Mouse (Mus musculus): Measurements from ENCODE around the gene Uaca. TPM values are rescaled to one million over a fixed set of nuclear protein-coding genes. Genes with fewer than 3 reads are reported as not detected.

Uaca gene
- polyA plus RNA-seq, 1 experiment from 2014 or later: 13.7 TPM

DNA sequence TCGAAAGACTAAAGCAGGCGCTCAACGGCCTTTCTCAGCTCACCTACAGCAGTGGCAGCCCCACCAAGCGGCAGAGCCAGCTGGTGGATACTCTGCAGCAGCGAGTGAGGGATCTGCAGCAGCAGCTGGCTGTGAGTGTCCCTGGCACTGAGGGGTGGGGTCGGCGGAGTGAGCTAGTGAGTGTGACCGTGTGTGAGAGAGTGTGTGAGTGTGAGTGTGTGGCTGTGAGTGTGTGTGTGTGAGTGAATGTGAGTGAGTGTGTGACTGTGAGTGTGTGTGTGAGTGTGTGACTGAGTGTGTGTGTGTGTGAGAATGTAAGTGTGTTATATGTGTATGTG lies 79.7 kb downstream of the Uaca start:
- Histone ChIP-seq H3K4me3 (ENCODE audit: low read length) (no peak overlapping the region), H3K4me2 (replicated peaks; ENCODE audit: low read depth, low read length) (no peak overlapping the region), H3K27me3 (ENCODE audit: control insufficient read depth, insufficient read depth, low read length) (no peaks in the 10 kb centered on the region), H3K9me3 (ENCODE audit: control insufficient read depth, low read length) (no peaks in the 10 kb centered on the region), H3K4me1 (ENCODE audit: control insufficient read depth, insufficient read depth, low read length) (no peaks in the 10 kb centered on the region), H3K27ac (ENCODE audit: low read depth, low read length) (no peak overlapping the region), H3K36me3 (ENCODE audit: control insufficient read depth, insufficient read depth, low read length) (peaks cover 38% of the 10 kb centered on the region), H3K9ac (ENCODE audit: low read depth, low read length) (no peak overlapping the region)
- ATAC-seq (ENCODE audit: low FRiP score, low TSS enrichment): no peak
- 89% methylated on average over 8 of the region's 8 CpGs for WGBS

DNA sequence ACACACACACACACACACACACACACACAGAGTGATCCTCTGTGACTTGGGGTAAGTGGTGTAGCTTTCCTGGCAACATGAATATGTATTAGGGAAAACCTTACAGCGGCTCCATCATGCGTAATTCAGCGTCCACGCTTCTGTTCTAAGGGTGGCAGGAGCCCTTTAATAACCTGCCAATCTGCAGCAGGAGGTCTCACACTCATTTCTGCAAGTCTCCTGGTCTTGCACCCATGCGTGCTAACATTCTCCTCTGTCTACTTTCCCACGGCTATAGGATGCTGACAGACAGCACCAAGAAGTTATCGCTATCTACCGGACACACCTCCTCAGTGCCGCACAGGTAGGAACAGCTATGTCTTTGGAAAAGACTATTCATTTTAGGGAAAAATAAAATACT lies 81.7 kb downstream of the Uaca start:
- no peaks in the 10 kb centered on the region for H3K9me3 ChIP-seq (ENCODE audit: control insufficient read depth, low read length)
- ATAC-seq (ENCODE audit: low FRiP score, low TSS enrichment): no peak
- peaks cover 29% of the 10 kb centered on the region for H3K36me3 ChIP-seq (ENCODE audit: control insufficient read depth, insufficient read depth, low read length)
- H3K27me3 ChIP-seq (ENCODE audit: control insufficient read depth, insufficient read depth, low read length): no peaks in the 10 kb centered on the region
- no peak overlapping the region for H3K9ac ChIP-seq (ENCODE audit: low read depth, low read length)
- WGBS: 90% methylated on average over 9 of the region's 9 CpGs
- no peak overlapping the region for H3K4me2 ChIP-seq (replicated peaks; ENCODE audit: low read depth, low read length)
- H3K27ac ChIP-seq (ENCODE audit: low read depth, low read length): no peak overlapping the region
- no peak overlapping the region for H3K4me3 ChIP-seq (ENCODE audit: low read length)
- no peaks in the 10 kb centered on the region for H3K4me1 ChIP-seq (ENCODE audit: control insufficient read depth, insufficient read depth, low read length)

DNA sequence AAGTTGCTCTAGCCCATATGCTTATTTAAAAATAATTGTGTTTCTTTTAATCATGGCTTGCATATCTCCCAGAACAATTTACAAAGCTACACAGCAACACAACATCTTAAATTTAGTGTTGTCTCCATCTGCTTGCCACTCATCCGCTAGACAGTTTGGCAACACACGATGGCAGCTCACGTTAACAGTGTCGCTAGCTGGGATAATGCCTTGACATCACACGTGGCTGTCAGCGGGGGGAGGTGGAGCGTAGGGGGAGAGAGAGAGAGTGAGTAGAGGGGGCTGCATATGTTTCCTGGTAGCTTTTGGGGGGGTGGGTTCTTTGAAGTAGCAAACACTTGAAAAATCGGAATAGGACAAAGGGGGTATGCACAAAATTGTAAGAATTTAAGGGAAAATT lies 82.2 kb downstream of the Uaca start:
- H3K4me1 ChIP-seq (ENCODE audit: control insufficient read depth, insufficient read depth, low read length): no peaks in the 10 kb centered on the region
- no peaks in the 10 kb centered on the region for H3K9me3 ChIP-seq (ENCODE audit: control insufficient read depth, low read length)
- 71% methylated on average over 8 of the region's 8 CpGs for WGBS
- H3K27ac ChIP-seq (ENCODE audit: low read depth, low read length): no peak overlapping the region
- no peak overlapping the region for H3K4me3 ChIP-seq (ENCODE audit: low read length)
- H3K4me2 ChIP-seq (replicated peaks; ENCODE audit: low read depth, low read length): no peak overlapping the region
- no peaks in the 10 kb centered on the region for H3K27me3 ChIP-seq (ENCODE audit: control insufficient read depth, insufficient read depth, low read length)
- H3K36me3 ChIP-seq (ENCODE audit: control insufficient read depth, insufficient read depth, low read length): peaks cover 28% of the 10 kb centered on the region
- ATAC-seq (ENCODE audit: low FRiP score, low TSS enrichment): no peak
- H3K9ac ChIP-seq (ENCODE audit: low read depth, low read length): no peak overlapping the region

DNA sequence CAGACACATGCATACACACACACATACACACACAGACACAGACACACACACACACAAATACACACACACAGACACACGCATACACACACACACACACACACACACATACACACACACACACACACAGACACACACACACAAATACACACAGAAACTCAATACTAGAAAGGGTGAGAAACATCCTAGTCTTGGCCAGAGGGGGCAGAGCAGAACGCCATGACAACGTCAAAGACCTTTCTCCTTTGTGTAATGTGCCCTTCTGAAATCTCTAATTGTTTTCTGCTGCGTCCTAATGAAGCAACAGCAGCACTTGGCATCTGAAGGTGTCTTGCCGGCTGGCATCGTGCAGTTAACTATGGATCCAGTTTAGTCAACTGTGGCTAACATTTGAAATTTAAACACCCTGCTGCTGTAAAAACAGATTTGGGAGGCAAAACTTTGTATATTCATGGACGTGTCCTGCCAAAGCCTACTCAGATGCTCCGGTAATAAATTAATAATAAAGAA lies 83.8 kb downstream of the Uaca start:
- Histone ChIP-seq H3K9ac (ENCODE audit: low read depth, low read length) (no peak overlapping the region), H3K4me3 (ENCODE audit: low read length) (no peak overlapping the region), H3K4me1 (ENCODE audit: control insufficient read depth, insufficient read depth, low read length) (no peaks in the 10 kb centered on the region), H3K9me3 (ENCODE audit: control insufficient read depth, low read length) (no peaks in the 10 kb centered on the region), H3K27ac (ENCODE audit: low read depth, low read length) (no peak overlapping the region), H3K36me3 (ENCODE audit: control insufficient read depth, insufficient read depth, low read length) (peaks cover 28% of the 10 kb centered on the region), H3K4me2 (replicated peaks; ENCODE audit: low read depth, low read length) (no peak overlapping the region), H3K27me3 (ENCODE audit: control insufficient read depth, insufficient read depth, low read length) (no peaks in the 10 kb centered on the region)
- no peak for ATAC-seq (ENCODE audit: low FRiP score, low TSS enrichment)
- WGBS: 84% methylated on average over 8 of the region's 8 CpGs

DNA sequence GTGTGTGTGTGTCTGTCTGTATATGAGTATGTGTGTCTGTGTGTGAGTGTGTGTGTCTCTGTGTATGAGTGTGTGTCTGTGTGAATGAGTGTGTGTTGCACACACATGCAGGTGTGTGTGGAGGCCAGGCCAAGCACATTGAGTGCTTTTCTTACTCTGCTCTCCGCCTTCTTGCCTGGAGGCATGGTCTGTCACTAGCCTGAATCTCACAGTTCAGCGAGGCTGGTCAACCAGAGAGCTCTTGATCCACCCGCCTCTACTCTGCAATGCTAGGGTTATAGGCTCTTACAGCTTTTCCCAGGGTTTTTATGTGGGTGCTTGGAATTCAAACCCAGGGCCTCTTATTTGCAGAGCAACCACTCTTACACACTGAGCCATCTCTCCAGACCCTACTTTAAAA lies 84.3 kb downstream of the Uaca start:
- no peak for ATAC-seq (ENCODE audit: low FRiP score, low TSS enrichment)
- Histone ChIP-seq H3K4me3 (ENCODE audit: low read length) (no peak overlapping the region), H3K4me1 (ENCODE audit: control insufficient read depth, insufficient read depth, low read length) (no peaks in the 10 kb centered on the region), H3K36me3 (ENCODE audit: control insufficient read depth, insufficient read depth, low read length) (peaks cover 28% of the 10 kb centered on the region), H3K4me2 (replicated peaks; ENCODE audit: low read depth, low read length) (no peak overlapping the region), H3K27ac (ENCODE audit: low read depth, low read length) (no peak overlapping the region), H3K9me3 (ENCODE audit: control insufficient read depth, low read length) (no peaks in the 10 kb centered on the region), H3K9ac (ENCODE audit: low read depth, low read length) (no peak overlapping the region), H3K27me3 (ENCODE audit: control insufficient read depth, insufficient read depth, low read length) (no peaks in the 10 kb centered on the region)
- WGBS: 71% methylated on average over 3 of the region's 3 CpGs

DNA sequence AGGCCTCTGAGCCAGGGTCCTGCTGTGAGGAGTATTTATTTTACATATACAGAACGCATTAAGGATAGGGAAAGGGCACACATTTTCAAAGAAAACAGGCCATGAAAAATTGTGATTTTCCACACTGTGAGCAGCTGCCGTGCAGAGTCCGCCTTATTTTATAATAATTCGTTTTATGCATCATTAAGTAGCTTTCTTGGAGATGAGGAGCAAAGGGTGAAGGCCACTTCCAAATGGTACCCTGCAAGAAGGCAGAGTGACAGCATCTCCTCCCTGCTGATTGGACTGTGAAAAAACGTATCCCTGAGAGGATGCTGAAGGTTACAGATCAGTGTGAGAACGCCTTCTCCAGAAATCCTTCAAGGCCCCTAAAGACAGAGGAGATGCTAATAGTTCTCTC lies 90.8 kb downstream of the Uaca start:
- H3K27ac ChIP-seq (ENCODE audit: low read depth, low read length): no peak overlapping the region
- peaks cover 16% of the 10 kb centered on the region for H3K36me3 ChIP-seq (ENCODE audit: control insufficient read depth, insufficient read depth, low read length)
- no peak overlapping the region for H3K4me3 ChIP-seq (ENCODE audit: low read length)
- no peaks in the 10 kb centered on the region for H3K9me3 ChIP-seq (ENCODE audit: control insufficient read depth, low read length)
- WGBS: 63% methylated on average over 6 of the region's 6 CpGs
- H3K4me2 ChIP-seq (replicated peaks; ENCODE audit: low read depth, low read length): no peak overlapping the region
- ATAC-seq (ENCODE audit: low FRiP score, low TSS enrichment): no peak
- H3K9ac ChIP-seq (ENCODE audit: low read depth, low read length): no peak overlapping the region
- no peaks in the 10 kb centered on the region for H3K27me3 ChIP-seq (ENCODE audit: control insufficient read depth, insufficient read depth, low read length)
- H3K4me1 ChIP-seq (ENCODE audit: control insufficient read depth, insufficient read depth, low read length): peaks cover 10% of the 10 kb centered on the region; the same call in 1 of the 2 replicates

DNA sequence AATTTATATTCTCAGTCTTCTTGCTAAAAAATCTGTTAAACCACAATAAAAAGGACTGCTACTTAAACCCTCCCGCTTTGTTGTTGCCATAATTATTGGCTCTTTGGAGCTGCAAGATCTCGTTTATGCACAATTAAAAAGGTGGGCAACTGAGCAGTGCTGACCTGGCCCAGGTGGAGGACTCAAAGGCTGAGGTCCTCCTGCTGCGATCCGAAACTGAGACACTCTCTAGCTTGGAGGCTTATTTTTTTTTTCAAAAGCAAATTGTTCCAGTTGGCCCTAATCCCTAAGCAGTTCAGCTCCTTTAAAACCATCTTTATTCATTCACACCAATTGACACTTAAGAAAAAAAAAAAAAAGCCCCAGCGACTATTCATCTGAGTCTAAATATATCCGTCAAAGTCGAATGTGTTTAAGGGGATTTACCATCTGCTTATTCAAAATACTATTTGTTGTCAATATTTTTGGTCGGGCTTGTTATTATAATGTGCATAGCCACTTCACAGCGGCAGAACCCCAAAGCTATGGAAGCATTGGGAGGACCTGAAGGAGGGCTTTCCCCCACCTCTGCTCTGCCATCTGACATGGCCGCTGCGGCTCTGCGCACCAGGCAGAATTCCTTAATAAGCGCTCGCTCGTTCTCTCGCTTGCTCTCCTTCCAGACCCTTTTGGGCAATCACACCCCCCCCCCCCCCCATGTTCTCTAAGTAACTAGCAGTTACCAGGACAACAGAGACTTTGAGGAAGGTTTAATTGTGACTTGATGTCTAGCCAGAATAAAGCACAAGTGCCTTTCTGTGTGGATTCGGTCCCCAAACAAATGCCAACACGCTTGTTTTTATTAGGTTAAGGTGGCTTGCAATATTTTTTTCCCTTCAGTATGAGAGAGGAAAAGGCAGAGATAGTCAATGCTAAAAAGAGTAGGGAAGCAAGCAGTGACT lies 92.4 kb downstream of the Uaca start:
- Histone ChIP-seq H3K27me3 (ENCODE audit: control insufficient read depth, insufficient read depth, low read length) (no peaks in the 10 kb centered on the region), H3K4me2 (replicated peaks; ENCODE audit: low read depth, low read length) (no peak overlapping the region), H3K4me3 (ENCODE audit: low read length) (no peak overlapping the region), H3K9me3 (ENCODE audit: control insufficient read depth, low read length) (no peaks in the 10 kb centered on the region), H3K4me1 (ENCODE audit: control insufficient read depth, insufficient read depth, low read length) (peaks cover 10% of the 10 kb centered on the region; the same call in 1 of the 2 replicates), H3K36me3 (ENCODE audit: control insufficient read depth, insufficient read depth, low read length) (peaks cover 7% of the 10 kb centered on the region; the same call in 1 of the 2 replicates), H3K27ac (ENCODE audit: low read depth, low read length) (0 out of 2 replicates have a peak overlapping the region, but pooled peaks have one; percentile 14), H3K9ac (ENCODE audit: low read depth, low read length) (no peak overlapping the region)
- WGBS: 75% methylated on average over 18 of the region's 18 CpGs
- no peak for ATAC-seq (ENCODE audit: low FRiP score, low TSS enrichment)

DNA sequence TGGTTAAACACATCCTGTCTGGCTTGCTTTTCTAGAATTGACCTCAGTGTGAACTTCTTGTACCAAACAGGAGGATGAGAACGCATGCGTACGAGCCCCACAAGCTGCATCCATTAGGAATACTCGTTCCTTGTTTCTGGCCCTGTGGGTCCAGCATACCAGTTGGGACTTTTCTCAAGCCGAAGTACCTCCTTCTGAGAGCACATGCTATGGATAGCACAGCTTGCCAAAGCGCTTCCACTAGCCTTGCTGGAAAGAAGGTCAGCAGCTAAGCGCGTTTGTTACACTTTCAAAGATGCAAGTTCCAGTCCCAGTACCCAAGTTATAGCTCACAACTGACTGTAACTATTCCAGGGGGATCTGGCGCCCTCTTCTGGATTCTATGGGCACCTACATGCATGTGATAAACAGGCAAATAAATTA lies 93.1 kb downstream of the Uaca start:
- 57% methylated on average over 9 of the region's 9 CpGs for WGBS
- Histone ChIP-seq H3K36me3 (ENCODE audit: control insufficient read depth, insufficient read depth, low read length) (peaks cover 1% of the 10 kb centered on the region; the same call in 1 of the 2 replicates), H3K9ac (ENCODE audit: low read depth, low read length) (no peak overlapping the region), H3K4me2 (replicated peaks; ENCODE audit: low read depth, low read length) (no peak overlapping the region), H3K27ac (ENCODE audit: low read depth, low read length) (no peak overlapping the region), H3K9me3 (ENCODE audit: control insufficient read depth, low read length) (no peaks in the 10 kb centered on the region), H3K4me3 (ENCODE audit: low read length) (no peak overlapping the region), H3K4me1 (ENCODE audit: control insufficient read depth, insufficient read depth, low read length) (peaks cover 10% of the 10 kb centered on the region; the same call in 1 of the 2 replicates), H3K27me3 (ENCODE audit: control insufficient read depth, insufficient read depth, low read length) (no peaks in the 10 kb centered on the region)
- ATAC-seq (ENCODE audit: low FRiP score, low TSS enrichment): no peak

DNA sequence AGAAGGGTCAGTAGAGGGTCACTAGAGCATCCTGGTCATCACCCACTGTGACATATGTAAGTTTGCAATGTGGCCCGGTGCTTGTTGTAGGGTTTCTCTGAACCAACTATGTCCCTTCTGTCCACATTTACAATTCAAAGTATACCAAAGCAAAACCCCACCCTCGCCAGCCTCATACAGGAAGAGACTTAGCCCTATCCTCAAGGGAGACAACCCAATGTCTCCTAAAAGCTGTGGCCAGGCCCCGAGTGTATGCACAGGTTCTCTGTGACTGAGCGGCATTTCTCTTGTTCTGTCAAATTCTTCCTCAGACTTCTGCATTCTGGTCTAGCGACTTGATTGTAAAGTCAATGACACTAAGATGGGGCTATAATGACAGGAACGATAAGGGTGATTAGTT lies 99.2 kb downstream of the Uaca start:
- no peak for ATAC-seq (ENCODE audit: low FRiP score, low TSS enrichment)
- H3K9me3 ChIP-seq (ENCODE audit: control insufficient read depth, low read length): no peaks in the 10 kb centered on the region
- no peaks in the 10 kb centered on the region for H3K27me3 ChIP-seq (ENCODE audit: control insufficient read depth, insufficient read depth, low read length)
- H3K4me1 ChIP-seq (ENCODE audit: control insufficient read depth, insufficient read depth, low read length): no peaks in the 10 kb centered on the region
- H3K9ac ChIP-seq (ENCODE audit: low read depth, low read length): no peak overlapping the region
- no peak overlapping the region for H3K27ac ChIP-seq (ENCODE audit: low read depth, low read length)
- H3K4me2 ChIP-seq (replicated peaks; ENCODE audit: low read depth, low read length): no peak overlapping the region
- H3K36me3 ChIP-seq (ENCODE audit: control insufficient read depth, insufficient read depth, low read length): no peaks in the 10 kb centered on the region
- H3K4me3 ChIP-seq (ENCODE audit: low read length): no peak overlapping the region
- WGBS: 83% methylated on average over 6 of the region's 6 CpGs

All from kidney, embryonic 14.5 days (tissue).